Mouse (Mus musculus) heart, postnatal 4 days (tissue): Measurements from ENCODE around the gene Icam1. TPM values are rescaled to one million over a fixed set of nuclear protein-coding genes. Genes with fewer than 3 reads are reported as not detected.
A peak's percentile ranks its signal among the peaks of the same experiment; 100 is the strongest.

Source experiments
- DNase-seq: peaks from one replicate; pipeline ENCODE4 v3.0.0; 2021
- total RNA-seq, 2 experiments: library from RNA; stranded (reverse); gene quantifications; 2 replicates each; pipeline ENCODE4 v1.2.3; 2021

Gene Icam1
- total RNA-seq, result 1 to 10 TPM; 8.0 to 8.5 TPM

GRCm38 (mm10) chr9:21015571-21016130 is at the start of gene Icam1:
Icam1 (plus strand) TSS chr9:21015985.
- peak; percentile 73 for DNase-seq

DNA sequence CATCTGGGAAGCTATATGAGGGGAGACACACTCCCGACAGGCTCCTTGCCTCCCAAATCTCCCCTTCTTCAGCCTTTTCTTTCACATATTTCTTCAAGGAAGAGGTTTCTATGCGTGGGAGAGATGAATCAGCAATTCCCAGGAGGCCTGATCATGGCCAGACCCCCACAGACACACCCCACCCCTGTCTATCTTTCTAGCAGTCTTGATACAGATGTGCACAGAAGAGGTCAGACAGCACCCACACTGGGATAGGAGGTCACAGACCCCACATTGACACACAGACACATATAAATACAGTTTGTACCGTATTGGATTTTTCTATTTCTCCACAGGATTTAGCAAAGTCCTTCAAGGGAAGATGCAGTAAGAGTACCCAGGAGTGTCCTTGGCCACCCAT is 49.8 kb upstream of the Icam1 start:
- no peak for DNase-seq

GRCm38 (mm10) chr9:20966747-20967146 is 49.0 kb upstream of the Icam1 start:
- no peak for DNase-seq

DNA sequence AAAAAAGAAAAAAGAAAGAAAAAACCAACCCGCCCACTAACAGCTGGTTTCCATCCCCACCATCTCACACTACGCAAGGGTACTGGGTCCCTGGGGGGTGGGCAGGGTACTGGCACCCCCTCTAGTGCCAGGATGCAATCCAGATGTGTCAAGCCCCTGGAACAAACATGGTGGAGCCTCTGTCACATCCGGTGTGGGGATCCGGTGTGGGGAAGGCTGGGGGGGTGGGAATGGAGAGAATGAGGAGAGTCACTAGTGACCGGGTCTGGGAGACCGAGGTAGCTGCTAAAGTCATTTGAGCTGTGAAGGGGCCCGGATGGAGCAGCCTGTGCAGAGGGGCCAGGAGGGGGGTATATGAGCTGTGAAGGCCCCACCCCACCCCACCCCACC is 44.0 kb upstream of the Icam1 start:
- DNase-seq, result peak; percentile 54

DNA sequence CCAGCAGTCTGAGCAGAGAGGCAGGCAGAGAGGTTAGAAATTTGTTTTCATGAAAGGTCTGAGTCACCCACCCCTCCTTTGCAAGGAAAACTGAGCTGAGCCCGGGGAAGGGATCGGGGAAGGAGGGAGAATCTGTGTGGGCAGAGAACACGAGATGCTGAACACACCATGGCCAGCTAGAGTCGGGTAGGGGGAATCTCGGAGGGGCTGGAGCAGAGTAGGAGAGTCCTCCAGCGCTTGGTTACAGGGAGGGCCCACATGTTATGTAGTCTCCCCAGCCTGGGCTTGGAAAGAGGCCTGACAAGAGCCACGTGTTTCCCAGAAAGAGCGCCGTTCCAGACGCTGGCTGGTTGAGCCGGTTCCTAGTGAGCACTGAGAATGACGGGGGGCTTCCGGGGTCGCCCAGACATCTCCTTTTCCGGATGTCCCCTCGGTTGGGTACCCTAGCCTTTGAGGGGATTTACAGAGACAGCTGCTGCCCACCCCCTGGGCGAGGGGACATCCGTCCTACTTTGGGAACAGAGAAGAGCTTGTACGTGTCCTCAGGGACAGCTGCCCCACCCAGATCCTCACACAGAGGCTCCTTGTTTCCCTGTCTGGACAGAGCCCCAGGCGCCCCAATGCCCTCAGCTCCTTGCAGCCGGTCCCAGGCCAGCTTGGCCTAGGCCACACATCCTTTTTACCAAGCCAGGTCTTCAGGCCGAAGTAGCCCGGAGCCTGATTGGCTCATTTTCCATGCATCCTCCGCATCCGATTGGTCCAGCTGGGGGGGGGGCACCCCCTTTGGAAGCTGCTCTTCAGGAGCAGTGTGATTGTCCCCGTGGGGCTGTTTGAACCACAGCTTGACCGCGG is 43.4 kb upstream of the Icam1 start:
- peak; percentile 64 for DNase-seq

- DNase-seq, result peak; percentile 24
Observed at GRCm38 (mm10) chr9:20973001-20973681, 42.6 kb upstream of the Icam1 start.

DNA sequence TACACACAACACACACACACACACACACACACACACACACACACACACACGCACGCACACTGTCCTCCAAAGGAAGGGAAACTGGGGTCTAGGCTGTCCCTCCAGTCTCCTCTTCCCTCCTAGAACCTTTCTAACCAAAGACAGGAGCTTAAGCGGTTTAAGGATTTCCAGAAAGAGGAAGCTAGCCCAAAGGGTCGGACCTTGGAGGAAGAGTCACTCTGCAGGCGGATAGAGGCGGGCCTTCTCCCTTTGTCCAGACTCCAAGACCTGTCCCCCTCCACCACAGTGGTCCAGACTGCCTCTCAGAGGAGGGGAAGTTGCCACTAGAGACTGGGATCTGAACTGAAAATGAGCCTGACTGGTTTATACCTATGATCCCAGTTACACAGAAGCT is 42.1 kb upstream of the Icam1 start:
- peak; percentile 35 for DNase-seq

GRCm38 (mm10) chr9:20975431-20976215 is 40.2 kb upstream of the Icam1 start:
- DNase-seq, result peak; percentile 77

DNA sequence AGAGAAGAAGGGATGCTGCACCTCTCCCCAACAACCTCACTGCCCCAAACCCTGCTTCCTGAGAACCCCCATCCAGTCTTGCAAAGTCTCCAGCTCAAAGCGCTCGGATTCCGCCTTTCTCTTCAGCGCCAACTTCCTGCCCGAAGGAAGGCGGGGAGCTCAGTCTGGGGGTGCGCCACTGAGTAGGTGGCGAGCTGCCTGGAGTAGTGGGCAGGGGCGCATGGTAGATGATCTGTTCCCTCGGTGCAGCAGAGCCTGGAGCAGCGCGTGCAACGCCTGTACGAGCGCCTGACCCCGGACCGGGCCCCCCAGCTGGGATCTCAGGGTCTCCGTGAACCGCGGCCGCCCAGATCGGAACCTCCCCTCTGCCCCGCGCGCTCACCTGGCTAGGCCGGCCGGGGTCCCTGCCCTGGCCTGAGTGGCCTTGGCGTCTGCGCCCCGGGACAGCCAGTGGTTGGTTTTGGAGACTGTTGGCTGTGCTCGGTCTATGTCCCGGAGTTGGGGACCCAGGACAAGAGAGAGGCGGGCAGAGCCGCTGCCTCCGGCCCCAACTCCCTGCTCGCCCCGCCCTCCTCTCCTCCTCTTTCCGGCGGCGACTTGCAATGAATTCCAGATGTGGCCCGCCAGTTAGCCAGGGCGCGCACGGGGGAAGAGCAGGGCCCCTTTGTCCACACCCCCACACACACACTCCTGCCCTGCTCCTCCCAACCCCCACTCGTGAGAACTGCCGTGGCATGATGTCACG is 39.4 kb upstream of the Icam1 start, which contains the start of gene S1pr2:
TSS of gene S1pr2 (minus strand) at position 566 of the 745 bp plus-strand sequence.
- peak; percentile 89 for DNase-seq

DNA sequence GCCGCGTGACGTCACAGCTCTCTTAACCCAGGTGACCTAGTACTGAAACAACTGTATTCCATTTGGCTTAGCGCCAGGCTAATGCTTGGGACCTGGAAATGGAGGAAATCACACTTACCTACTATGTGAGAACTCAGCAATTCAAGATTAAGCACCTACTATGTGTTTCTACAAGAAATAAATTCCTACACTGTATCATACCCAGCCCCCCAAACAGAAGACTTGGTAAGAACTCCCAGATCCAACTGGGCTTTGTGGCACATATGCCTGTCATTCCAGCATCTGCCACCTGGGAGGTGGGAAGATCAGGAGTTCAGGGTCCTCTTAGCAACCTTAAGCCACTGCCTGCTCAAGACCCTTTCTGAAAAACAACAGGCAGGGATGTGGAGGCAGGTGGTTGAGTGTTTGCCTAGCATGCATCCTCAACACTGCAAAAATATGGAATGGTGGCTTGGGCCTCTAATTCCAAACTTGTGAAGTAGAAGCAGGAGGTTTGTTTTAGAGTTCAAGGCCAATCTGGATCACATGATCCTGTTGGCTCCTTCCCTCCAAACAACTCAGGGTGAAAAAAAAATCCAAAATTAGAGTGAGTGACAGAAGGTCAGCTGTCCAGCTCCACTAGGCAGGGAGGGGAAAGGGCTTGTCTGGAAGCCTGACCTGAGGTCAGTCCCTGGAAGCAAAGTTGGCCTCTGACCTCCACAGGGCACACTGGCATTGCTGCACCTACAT is 38.7 kb upstream of the Icam1 start:
- DNase-seq, result no peak

DNA sequence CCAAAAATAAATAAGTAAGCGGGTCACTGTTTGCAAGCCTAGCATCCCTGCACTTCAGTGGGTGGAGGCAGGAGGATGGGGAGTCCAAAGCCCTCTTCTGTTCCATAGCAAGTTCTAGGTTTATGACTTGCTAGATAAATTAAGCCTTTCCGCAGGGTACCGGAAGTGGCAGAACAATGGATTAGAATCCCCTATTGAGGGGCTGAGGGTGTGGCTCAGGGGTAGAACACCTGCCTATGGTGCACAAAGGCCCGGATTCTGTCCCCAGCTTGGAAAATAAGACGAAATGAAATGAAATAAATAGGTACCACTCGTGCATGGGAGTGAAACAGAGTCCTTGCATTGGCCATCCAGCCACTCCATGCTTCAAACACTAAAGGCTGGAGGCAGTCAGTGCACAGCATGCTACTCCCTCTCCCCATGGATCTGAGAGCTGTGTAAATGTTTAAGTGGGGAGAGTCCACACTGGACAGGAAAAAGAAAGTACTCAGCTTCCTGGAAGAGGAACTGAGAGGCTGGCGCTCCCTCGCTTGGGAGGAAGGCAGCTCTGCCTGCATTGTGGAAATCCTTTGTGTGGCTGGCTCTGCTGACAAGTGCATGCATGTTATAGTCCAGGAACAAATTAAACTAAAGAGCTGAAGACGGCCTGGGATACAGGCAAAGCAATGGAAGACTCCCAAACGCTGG is 37.2 kb upstream of the Icam1 start:
- DNase-seq, result no peak

- no peak for DNase-seq
Observed at GRCm38 (mm10) chr9:20979181-20979580, 36.6 kb upstream of the Icam1 start.

DNA sequence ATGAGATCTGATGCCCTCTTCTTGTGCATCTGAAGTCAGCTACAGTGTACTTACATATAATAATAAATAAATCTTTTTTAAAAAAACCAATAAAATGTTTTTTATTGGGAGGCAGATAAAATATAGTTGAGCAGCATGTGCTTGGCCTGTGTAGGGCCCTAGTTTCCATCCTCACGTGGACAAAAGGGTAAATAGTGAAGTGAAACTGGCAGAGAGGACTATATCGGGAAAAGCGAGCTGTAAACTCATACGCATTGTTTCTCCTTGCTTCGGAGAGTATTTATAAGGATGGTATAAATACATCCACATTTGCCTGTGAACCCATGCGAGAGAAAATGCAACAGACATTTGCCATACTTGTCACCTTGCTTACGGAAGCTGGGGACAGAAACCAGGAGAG is 36.0 kb upstream of the Icam1 start:
- DNase-seq, result no peak

DNA sequence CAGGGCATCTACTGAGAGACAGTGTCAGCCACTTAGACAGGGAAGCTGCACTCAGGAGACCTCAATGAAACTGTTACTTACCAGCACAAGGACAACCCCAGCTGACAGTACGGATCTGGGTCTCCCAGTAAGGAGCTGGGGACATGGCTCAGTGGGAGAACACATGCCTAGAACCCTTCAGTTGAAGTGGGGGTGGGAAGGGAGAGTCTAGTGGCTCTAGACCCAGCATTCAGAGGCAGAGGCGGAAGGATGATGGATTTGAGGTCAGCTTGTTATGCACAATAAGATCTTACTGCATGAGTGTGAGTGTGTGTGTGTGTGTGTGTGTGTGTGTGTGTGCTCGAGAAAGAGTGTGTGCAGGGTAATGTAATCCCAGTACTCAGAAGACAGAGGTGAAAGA is 33.6 kb upstream of the Icam1 start:
- no peak for DNase-seq

- no peak for DNase-seq
Observed at GRCm38 (mm10) chr9:20983169-20983568, 32.6 kb upstream of the Icam1 start.

GRCm38 (mm10) chr9:20986952-20987686 is 28.7 kb upstream of the Icam1 start:
- peak; percentile 72 for DNase-seq

- no peak for DNase-seq
Observed at GRCm38 (mm10) chr9:20987953-20988352, 27.8 kb upstream of the Icam1 start.

DNA sequence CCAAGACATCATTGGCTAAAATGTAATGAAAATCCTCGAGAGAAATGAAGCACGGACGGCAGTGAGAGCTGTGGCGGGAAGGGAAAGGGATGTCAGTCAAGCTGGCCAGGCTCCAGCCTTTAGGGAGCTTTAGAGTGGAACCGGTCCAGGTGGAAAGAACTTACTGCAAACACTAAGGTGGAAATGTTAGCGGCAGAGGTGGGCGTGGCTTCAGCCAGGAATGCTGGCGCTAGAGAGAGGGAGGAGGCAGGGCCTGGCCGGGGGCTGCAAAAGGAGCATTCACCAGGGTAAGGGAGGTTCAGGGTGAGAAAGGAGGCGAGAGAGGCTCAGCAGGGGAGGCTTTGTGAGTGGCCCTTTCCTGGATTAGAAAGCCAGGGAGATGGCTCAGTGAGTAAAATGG is 24.9 kb upstream of the Icam1 start:
- peak; percentile 37 for DNase-seq

DNA sequence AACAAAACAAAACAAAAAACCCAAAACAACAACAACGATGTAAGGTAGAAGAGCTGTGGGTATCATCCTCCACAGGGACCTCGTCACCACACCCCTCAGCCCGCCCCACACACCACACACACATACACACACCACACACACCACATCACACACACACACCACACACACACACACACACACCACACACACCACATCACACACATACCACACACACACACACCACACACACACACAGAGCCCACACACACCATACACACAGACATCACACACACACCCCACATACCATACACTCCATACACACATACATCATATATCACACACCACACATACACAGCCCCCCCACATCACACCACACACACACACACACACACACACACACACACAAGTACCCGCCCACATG is 24.2 kb upstream of the Icam1 start:
- DNase-seq, result no peak
